Mouse (Mus musculus) limb, embryonic 15.5 days (tissue): ENCODE measurements around the gene Ssh2. TPM values are rescaled to one million over a fixed set of nuclear protein-coding genes. Genes with fewer than 3 reads are reported as not detected.

Source experiments
- ATAC-seq: fragments of 200-750 bp; cut with Nextera tagmentation; 2 replicates; pipeline ENCODE4 v1.8.0; 2017; ENCODE audit warnings: low read depth, moderate TSS enrichment; ENCODE audit not compliant: insufficient number of reproducible peaks, low FRiP score, low TSS enrichment
- H3K27ac ChIP-seq: fragments of 300-500 bp; sonication (generic); 2 replicates; pipeline ENCODE4 v1.5.1; 2015; ENCODE audit warnings: moderate library complexity, mild to moderate bottlenecking, inconsistent platforms
- H3K27me3 ChIP-seq: fragments of 300-500 bp; sonication (generic); 2 replicates; pipeline ENCODE4 v1.6.1; 2015; ENCODE audit warnings: inconsistent platforms
- H3K36me3 ChIP-seq: fragments of 300-500 bp; sonication (generic); 2 replicates; pipeline ENCODE4 v1.6.1; 2015; ENCODE audit warnings: inconsistent platforms
- H3K4me1 ChIP-seq: fragments of 300-500 bp; sonication (generic); 2 replicates; pipeline ENCODE4 v1.6.1; 2015; ENCODE audit warnings: inconsistent platforms
- H3K4me2 ChIP-seq: fragments of 300-500 bp; sonication (generic); 2 replicates; pipeline ENCODE4 v1.6.1; 2015; ENCODE audit warnings: mild to moderate bottlenecking, inconsistent platforms
- H3K4me3 ChIP-seq: fragments of 300-500 bp; sonication (generic); 2 replicates; pipeline ENCODE4 v1.5.1; 2015; ENCODE audit warnings: mild to moderate bottlenecking, inconsistent platforms
- H3K9ac ChIP-seq: fragments of 300-500 bp; sonication (generic); 2 replicates; pipeline ENCODE4 v1.6.1; 2015; ENCODE audit warnings: inconsistent platforms
- H3K9me3 ChIP-seq: fragments of 300-500 bp; sonication (generic); 2 replicates; pipeline ENCODE4 v1.6.1; 2016; ENCODE audit warnings: inconsistent platforms
- WGBS: fragments of 180-500 bp; shearing (Covaris S2); methylation state at CpG from one replicate; pipeline ENCODE4 v1.1.7; 2015; 5-methylcytosine and 5-hydroxymethylcytosine counted together
- polyA plus RNA-seq: library from polyadenylated mRNA; unstranded; fragments of >200 nt; fragmentation: Nextera tagmentation; extraction: Ambion mirVana; gene quantifications from 2 replicates; pipeline ENCODE4 v1.2.1, GENCODE M21; 2015

Gene Ssh2
- polyA plus RNA-seq, 1 experiment from 2014 or later, result 7.9 TPM

GRCm38 (mm10) chr11:77194762-77195161 is 21.3 kb upstream of the Ssh2 start:
- no peak overlapping the region for H3K27ac ChIP-seq
- ATAC-seq, result no peak
- no peaks in the 10 kb centered on the region for H3K36me3 ChIP-seq
- no peak overlapping the region for H3K4me3 ChIP-seq
- H3K4me2 ChIP-seq, result no peak overlapping the region
- 68% methylated on average over 1 of the region's 1 CpGs for WGBS
- H3K27me3 ChIP-seq, result no peaks in the 10 kb centered on the region
- no peaks in the 10 kb centered on the region for H3K9me3 ChIP-seq
- no peak overlapping the region for H3K9ac ChIP-seq
- H3K4me1 ChIP-seq, result peaks cover 11% of the 10 kb centered on the region; the same call in 1 of the 2 replicates

GRCm38 (mm10) chr11:77195360-77196109 is 20.6 kb upstream of the Ssh2 start:
- Histone ChIP-seq H3K9ac (no peak overlapping the region), H3K27me3 (no peaks in the 10 kb centered on the region), H3K9me3 (no peaks in the 10 kb centered on the region), H3K4me2 (no peak overlapping the region), H3K27ac (no peak overlapping the region), H3K4me1 (peaks cover 11% of the 10 kb centered on the region; the same call in 1 of the 2 replicates), H3K36me3 (no peaks in the 10 kb centered on the region), H3K4me3 (no peak overlapping the region)
- 69% methylated on average over 11 of the region's 11 CpGs for WGBS
- no peak for ATAC-seq

- Histone ChIP-seq H3K36me3 (no peaks in the 10 kb centered on the region), H3K27me3 (no peaks in the 10 kb centered on the region), H3K27ac (no peak overlapping the region), H3K4me1 (peaks cover 11% of the 10 kb centered on the region; the same call in 1 of the 2 replicates), H3K4me3 (no peak overlapping the region), H3K4me2 (no peak overlapping the region), H3K9ac (no peak overlapping the region), H3K9me3 (no peaks in the 10 kb centered on the region)
- no peak for ATAC-seq
- WGBS, result 25% methylated on average over 4 of the region's 4 CpGs
These were observed 19.6 kb upstream of the Ssh2 start for GRCm38 (mm10) chr11:77196181-77197143.

- 62% methylated on average over 4 of the region's 4 CpGs for WGBS
- no peak for ATAC-seq
These were observed 16.5 kb upstream of the Ssh2 start for GRCm38 (mm10) chr11:77199636-77200035.

GRCm38 (mm10) chr11:77200703-77201102 is 15.4 kb upstream of the Ssh2 start:
- Histone ChIP-seq H3K4me1 (peaks cover 6% of the 10 kb centered on the region; the same call in 1 of the 2 replicates), H3K4me3 (no peak overlapping the region), H3K36me3 (no peaks in the 10 kb centered on the region), H3K27me3 (no peaks in the 10 kb centered on the region), H3K4me2 (no peak overlapping the region), H3K27ac (no peak overlapping the region), H3K9ac (no peak overlapping the region), H3K9me3 (no peaks in the 10 kb centered on the region)
- ATAC-seq, result no peak
- 74% methylated on average over 1 of the region's 1 CpGs for WGBS

More at GRCm38 (mm10) chr11:77199636-77200035, 16.5 kb upstream of the Ssh2 start:
- Histone ChIP-seq H3K4me3 (no peak overlapping the region), H3K27ac (no peak overlapping the region), H3K9me3 (no peaks in the 10 kb centered on the region), H3K9ac (no peak overlapping the region), H3K4me2 (no peak overlapping the region), H3K27me3 (no peaks in the 10 kb centered on the region), H3K36me3 (no peaks in the 10 kb centered on the region), H3K4me1 (peaks cover 6% of the 10 kb centered on the region; the same call in 1 of the 2 replicates)

- peaks cover 4% of the 10 kb centered on the region for H3K4me1 ChIP-seq
- no peak for ATAC-seq
- 100% methylated on average over 1 of the region's 1 CpGs for WGBS
- H3K4me3 ChIP-seq, result no peak overlapping the region
- H3K4me2 ChIP-seq, result no peak overlapping the region
- no peaks in the 10 kb centered on the region for H3K9me3 ChIP-seq
- no peaks in the 10 kb centered on the region for H3K27me3 ChIP-seq
- no peak overlapping the region for H3K27ac ChIP-seq
- no peaks in the 10 kb centered on the region for H3K36me3 ChIP-seq
- no peak overlapping the region for H3K9ac ChIP-seq
These were observed 1.9 kb upstream of the Ssh2 start for GRCm38 (mm10) chr11:77214142-77214692.

GRCm38 (mm10) chr11:77214755-77215154 is 1.3 kb upstream of the Ssh2 start:
- no peak overlapping the region for H3K9ac ChIP-seq
- no peaks in the 10 kb centered on the region for H3K27me3 ChIP-seq
- WGBS, result 3% methylated on average over 1 of the region's 1 CpGs
- no peak for ATAC-seq
- no peak overlapping the region for H3K4me3 ChIP-seq
- H3K4me2 ChIP-seq, result no peak overlapping the region
- H3K36me3 ChIP-seq, result no peaks in the 10 kb centered on the region
- H3K4me1 ChIP-seq, result peaks cover 4% of the 10 kb centered on the region
- H3K27ac ChIP-seq, result no peak overlapping the region
- no peaks in the 10 kb centered on the region for H3K9me3 ChIP-seq

- ATAC-seq, result peak; percentile 38; the same call in 1 of the 2 replicates
- Histone ChIP-seq H3K36me3 (no peaks in the 10 kb centered on the region), H3K9ac (peak overlapping the region; percentile 66), H3K4me3 (peak overlapping the region; percentile 83), H3K4me1 (peaks cover 4% of the 10 kb centered on the region), H3K4me2 (peak overlapping the region; percentile 83), H3K9me3 (no peaks in the 10 kb centered on the region), H3K27ac (peak overlapping the region; percentile 89), H3K27me3 (no peaks in the 10 kb centered on the region)
- under 1% methylated on average over 11 of the region's 11 CpGs for WGBS
These were observed 604 bp upstream of the Ssh2 start for GRCm38 (mm10) chr11:77215483-77215882.

- WGBS, result 0% methylated on average over 11 of the region's 11 CpGs
- peak overlapping the region; percentile 83 for H3K4me3 ChIP-seq
- no peaks in the 10 kb centered on the region for H3K27me3 ChIP-seq
- no peaks in the 10 kb centered on the region for H3K9me3 ChIP-seq
- H3K9ac ChIP-seq, result peak overlapping the region; percentile 66
- peak overlapping the region; percentile 89; the same call in 1 of the 2 replicates for H3K27ac ChIP-seq
- H3K36me3 ChIP-seq, result no peaks in the 10 kb centered on the region
- peaks cover 4% of the 10 kb centered on the region for H3K4me1 ChIP-seq
- 0 out of 2 replicates have a peak, but pooled peaks have one; percentile 48 for ATAC-seq
- H3K4me2 ChIP-seq, result peak overlapping the region; percentile 83
These were observed 659 bp downstream of the Ssh2 start for GRCm38 (mm10) chr11:77216761-77217130.

- 76% methylated on average over 2 of the region's 2 CpGs for WGBS
- Histone ChIP-seq H3K9me3 (no peaks in the 10 kb centered on the region), H3K4me1 (no peaks in the 10 kb centered on the region), H3K36me3 (no peaks in the 10 kb centered on the region), H3K27me3 (no peaks in the 10 kb centered on the region), H3K4me3 (no peak overlapping the region), H3K4me2 (no peak overlapping the region), H3K9ac (no peak overlapping the region), H3K27ac (no peak overlapping the region)
- ATAC-seq, result no peak
These were observed 14.7 kb downstream of the Ssh2 start for GRCm38 (mm10) chr11:77230765-77231164.

GRCm38 (mm10) chr11:77231514-77231913 is 15.4 kb downstream of the Ssh2 start:
- no peak overlapping the region for H3K27ac ChIP-seq
- 91% methylated on average over 2 of the region's 2 CpGs for WGBS
- H3K9ac ChIP-seq, result no peak overlapping the region
- no peaks in the 10 kb centered on the region for H3K36me3 ChIP-seq
- no peaks in the 10 kb centered on the region for H3K27me3 ChIP-seq
- H3K9me3 ChIP-seq, result no peaks in the 10 kb centered on the region
- no peak overlapping the region for H3K4me3 ChIP-seq
- H3K4me1 ChIP-seq, result no peaks in the 10 kb centered on the region
- ATAC-seq, result no peak
- H3K4me2 ChIP-seq, result no peak overlapping the region
